Mouse (Mus musculus) kidney, adult 2 months (tissue): ENCODE results near the gene Zfp110. TPM values are rescaled to one million over a fixed set of nuclear protein-coding genes. Genes with fewer than 3 reads are reported as not detected.
A peak's percentile ranks its signal among the peaks of the same experiment; 100 is the strongest.
"Not testable (repeated sequence)": the region's sequence is repeated elsewhere in the genome, so short reads cannot be mapped to it uniquely, and the experiment has no call there.

Experiments used
- DNase-seq: peaks from one replicate; pipeline ENCODE4 v3.0.0; 2021
- H3K27ac ChIP-seq: fragments of 200-500 bp; 2 replicates; pipeline ENCODE4 v1.5.1; 2012; ENCODE audit warnings: low read depth, low read length, control low read depth, inconsistent platforms; ENCODE audit not compliant: insufficient read depth
- H3K27me3 ChIP-seq: fragments of 200-500 bp; replicated peaks from 2 replicates; pipeline ENCODE4 v1.6.1; 2012; ENCODE audit warnings: mild to moderate bottlenecking, moderate library complexity, low read length, inconsistent platforms; ENCODE audit not compliant: control insufficient read depth, insufficient read depth
- H3K36me3 ChIP-seq: fragments of 200-500 bp; 2 replicates; pipeline ENCODE4 v1.6.1; 2012; ENCODE audit warnings: mild to moderate bottlenecking, moderate library complexity, low read length, inconsistent platforms; ENCODE audit not compliant: control insufficient read depth, insufficient read depth
- H3K4me1 ChIP-seq: fragments of 200-500 bp; 2 replicates; pipeline ENCODE4 v1.6.1; 2011; ENCODE audit warnings: low read length; ENCODE audit not compliant: control insufficient read depth, insufficient read depth
- H3K4me3 ChIP-seq: fragments of 200-500 bp; 2 replicates; pipeline ENCODE4 v1.5.1; 2011; ENCODE audit warnings: mild to moderate bottlenecking, low read depth, low read length, control low read depth; ENCODE audit not compliant: insufficient read depth
- CTCF ChIP-seq: fragments of 200-500 bp; conservative IDR thresholded peaks from 2 replicates; pipeline ENCODE4 v1.5.1; 2011; ENCODE audit warnings: low read depth, mild to moderate bottlenecking, control low read depth, low read length, moderate library complexity, mixed read lengths; ENCODE audit not compliant: insufficient read depth, insufficient read length
- POLR2A ChIP-seq: fragments of 200-500 bp; IDR thresholded peaks from one replicate; pipeline ENCODE4 v1.6.1; 2011; ENCODE audit warnings: low read depth, low read length, control low read depth
- WGBS: fragments of 180-500 bp; shearing (Covaris S2); methylation state at CpG from one replicate; pipeline ENCODE4 v1.1.7; 2018; 5-methylcytosine and 5-hydroxymethylcytosine counted together
- polyA plus RNA-seq: library from polyadenylated mRNA; depleted of rRNA; stranded (reverse); fragments of >200 nt; gene quantifications from 2 replicates; pipeline ENCODE4 v1.2.3, GENCODE M21; 2012; rRNA removed

The Zfp110 gene
- 7.7 and 9.4 TPM in 2 replicates for polyA plus RNA-seq

DNA sequence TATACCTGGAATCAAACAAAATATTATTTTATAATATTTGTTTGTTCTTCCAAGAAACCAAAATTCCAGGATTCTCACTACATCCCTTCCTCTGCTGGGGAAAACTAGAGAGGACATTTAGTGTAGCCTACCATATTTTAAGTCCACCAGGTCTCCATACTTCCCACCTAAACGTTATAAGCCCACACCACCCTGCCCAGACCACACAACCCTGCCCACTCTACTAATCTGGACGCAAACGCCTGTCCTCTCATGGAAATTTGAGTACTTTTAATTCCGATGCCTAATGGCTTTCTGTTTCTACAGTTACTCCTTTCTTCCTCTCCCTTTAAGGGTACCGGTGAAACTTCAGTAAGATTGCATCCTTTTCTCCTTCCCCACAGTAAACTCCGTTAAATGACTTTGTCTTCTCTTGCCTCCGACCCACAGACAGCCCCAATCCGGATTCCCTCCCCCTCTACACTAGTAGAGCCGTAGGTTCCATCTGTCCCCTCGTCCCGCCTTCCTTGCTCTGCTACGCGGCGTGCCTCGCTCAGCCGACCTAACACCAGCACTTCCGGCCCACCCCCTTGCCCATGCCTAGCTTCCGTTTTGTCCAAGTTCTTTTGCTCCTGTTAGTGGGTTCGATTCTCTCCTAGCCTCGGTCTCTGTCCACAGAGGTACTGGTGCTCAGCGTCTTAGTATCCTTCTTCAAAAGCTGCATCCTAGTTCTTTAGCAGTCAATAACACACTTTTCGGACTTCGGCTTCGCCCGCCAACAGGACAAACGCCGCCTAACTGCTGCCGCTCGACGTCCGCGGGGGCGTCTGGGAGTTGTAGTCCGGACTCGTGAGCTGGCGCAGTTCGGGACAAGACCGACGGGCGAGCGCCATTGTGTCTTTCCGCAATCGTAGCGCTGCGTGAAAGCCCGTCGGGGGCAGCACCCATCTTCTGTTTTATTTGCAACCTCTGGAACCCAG, at the start of gene Zfp110:
Gene Zfp110 (plus strand): TSS at position 600 of the 959 bp plus-strand sequence.
- no peaks in the 10 kb centered on the region for H3K4me1 ChIP-seq
- TF ChIP-seq CTCF (no peak), POLR2A (peak; percentile 64)
- H3K27ac ChIP-seq, result peak within 1 kb of the TSS; percentile 92
- H3K4me3 ChIP-seq, result peak within 1 kb of the TSS; percentile 90
- WGBS, result 2% methylated on average over 47 of the region's 47 CpGs
- DNase-seq, result peak; percentile 95
- no peaks in the 10 kb centered on the region; the same call in 1 of the 2 replicates for H3K27me3 ChIP-seq
- peaks cover 22% of the 10 kb centered on the region for H3K36me3 ChIP-seq

DNA sequence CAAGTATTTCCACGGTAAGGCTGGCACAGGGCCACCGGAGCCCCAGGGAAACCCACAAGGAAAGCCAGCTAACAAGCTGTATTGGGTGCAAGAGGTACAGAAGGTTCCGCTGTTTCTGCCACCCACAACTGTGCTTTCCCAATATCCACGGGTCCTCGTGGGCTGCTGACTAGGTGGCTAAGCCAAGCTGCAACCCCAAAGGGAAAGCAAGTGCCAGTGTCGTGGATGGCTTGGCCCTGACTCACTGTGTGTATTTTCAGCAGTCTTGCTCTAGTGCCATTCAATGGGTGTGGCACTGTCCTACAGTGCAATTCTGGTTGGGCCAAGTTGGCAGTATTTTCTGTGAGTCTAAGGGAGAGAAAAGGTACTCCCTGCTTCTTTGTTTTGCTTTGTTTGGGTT, 47.2 kb upstream of the Zfp110 start:
- Histone ChIP-seq H3K27me3 (no peaks in the 10 kb centered on the region; the same call in 1 of the 2 replicates), H3K27ac (no peak overlapping the region), H3K36me3 (no peaks in the 10 kb centered on the region), H3K4me1 (no peaks in the 10 kb centered on the region), H3K4me3 (no peak overlapping the region)
- WGBS, result 72% methylated on average over 6 of the region's 6 CpGs
- TF ChIP-seq POLR2A, result no peak
- TF ChIP-seq CTCF, result no peak
- DNase-seq, result no peak

DNA sequence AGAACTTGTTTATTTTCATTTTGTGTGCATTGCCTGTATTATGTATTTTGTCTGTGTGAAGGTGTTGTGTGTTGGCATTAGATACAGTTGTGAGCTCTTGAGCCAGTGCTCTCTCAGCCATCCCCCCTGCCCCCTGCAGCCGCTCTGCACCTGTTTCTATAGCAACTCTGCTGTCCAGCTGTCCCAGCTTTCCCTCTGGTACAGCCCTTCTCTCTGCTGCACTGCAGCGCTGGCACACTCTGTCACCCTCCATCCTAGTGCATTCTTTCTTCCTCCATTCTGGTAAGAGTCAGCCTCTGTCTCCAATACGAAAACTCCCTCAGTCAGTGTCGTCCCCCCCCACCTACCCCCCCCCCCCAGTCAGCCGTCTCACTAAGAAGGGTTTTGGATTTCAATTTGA, 46.5 kb upstream of the Zfp110 start:
- 17% methylated on average over 5 of the region's 5 CpGs for WGBS

DNA sequence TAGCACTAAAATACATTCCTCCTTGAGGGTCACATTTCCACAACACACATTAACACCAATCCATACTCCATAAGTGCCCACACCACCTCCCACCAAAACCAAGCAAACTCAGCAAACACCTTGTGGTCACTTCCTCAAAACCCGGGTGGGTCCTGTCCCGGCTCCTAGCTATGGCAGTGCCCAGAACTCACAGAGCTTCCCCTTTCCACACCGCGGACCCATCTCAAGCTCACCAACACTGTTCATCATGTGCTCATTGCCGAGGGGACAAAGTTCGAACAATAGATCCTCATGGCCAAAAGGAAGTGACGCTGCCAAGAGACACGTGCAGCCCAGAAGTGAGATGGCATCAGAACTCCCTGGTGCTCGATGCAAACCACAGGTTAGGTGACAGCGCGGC, 41.9 kb upstream of the Zfp110 start:
- DNase-seq, H3K27ac ChIP-seq: not testable (repeated sequence)
- 85% methylated on average over 11 of the region's 11 CpGs for WGBS

More for the DNA sequence above, 46.5 kb upstream of the Zfp110 start:
- H3K4me1 ChIP-seq, result no peaks in the 10 kb centered on the region
- H3K27ac ChIP-seq, result no peak overlapping the region
- no peaks in the 10 kb centered on the region for H3K36me3 ChIP-seq
- H3K27me3 ChIP-seq, result no peaks in the 10 kb centered on the region; the same call in 1 of the 2 replicates
- H3K4me3 ChIP-seq, result no peak overlapping the region
- TF ChIP-seq POLR2A (no peak), CTCF (no peak)
- DNase-seq, result no peak

DNA sequence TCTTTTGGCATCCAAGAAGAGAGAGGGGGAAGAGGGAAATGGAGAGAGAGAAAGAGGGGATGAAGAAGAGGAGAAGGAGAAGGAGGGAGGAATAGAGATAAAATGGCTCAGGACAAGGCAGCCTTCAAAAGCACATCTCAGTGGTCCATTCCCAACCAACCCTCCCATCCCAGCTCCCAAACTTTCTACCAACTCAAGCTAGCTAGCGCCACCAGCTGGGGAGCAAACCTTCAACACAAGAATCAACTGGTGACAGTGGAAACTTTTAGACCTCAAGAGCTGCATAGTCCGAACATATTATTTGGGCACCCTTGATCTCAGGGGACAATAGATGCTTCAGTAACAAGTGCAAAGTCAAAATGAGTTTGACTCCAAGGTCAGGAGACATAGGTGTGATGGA, 36.6 kb upstream of the Zfp110 start:
- Histone ChIP-seq H3K4me3 (no peak overlapping the region), H3K27ac (no peak overlapping the region), H3K36me3 (no peaks in the 10 kb centered on the region), H3K4me1 (no peaks in the 10 kb centered on the region), H3K27me3 (no peaks in the 10 kb centered on the region)
- DNase-seq, result no peak
- 64% methylated on average over 2 of the region's 2 CpGs for WGBS
- TF ChIP-seq POLR2A (no peak), CTCF (no peak)

More for the DNA sequence above, 41.9 kb upstream of the Zfp110 start:
- not testable (repeated sequence) for H3K36me3 ChIP-seq, H3K27me3 ChIP-seq, H3K4me1 ChIP-seq, H3K4me3 ChIP-seq

DNA sequence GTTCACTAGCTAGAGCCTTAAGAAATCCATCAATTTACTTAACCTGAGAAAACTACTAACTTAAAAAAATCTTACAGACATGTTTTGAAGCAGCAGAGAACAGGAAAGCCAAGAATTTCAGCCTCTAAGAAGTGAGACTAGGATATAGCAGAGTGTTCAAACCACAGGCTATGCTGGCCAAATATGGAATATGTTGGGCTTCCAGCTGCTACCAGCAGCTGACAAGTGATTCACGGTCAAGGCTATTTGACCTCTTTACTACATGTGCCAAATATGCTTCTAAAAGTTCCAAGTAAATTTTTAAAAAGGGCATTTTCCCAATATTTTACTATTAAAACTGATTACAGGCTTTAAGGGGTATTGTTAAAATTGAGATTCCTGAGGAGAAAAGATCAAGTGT, 35.0 kb upstream of the Zfp110 start:
- DNase-seq, result no peak
- Histone ChIP-seq H3K36me3 (no peaks in the 10 kb centered on the region), H3K27ac (no peak overlapping the region), H3K4me1 (no peaks in the 10 kb centered on the region), H3K27me3 (no peaks in the 10 kb centered on the region), H3K4me3 (no peak overlapping the region)
- 78% methylated on average over 1 of the region's 1 CpGs for WGBS
- TF ChIP-seq CTCF (no peak), POLR2A (no peak)
